Mouse (Mus musculus): Measurements from ENCODE around the gene Svbp. TPM values are rescaled to one million over a fixed set of nuclear protein-coding genes. Genes with fewer than 3 reads are reported as not detected.
A peak's percentile ranks its signal among the peaks of the same experiment; 100 is the strongest.

The Svbp gene
- total and polyA plus RNA-seq, 3 experiments = 15.7 to 23.5 (median 15.8) TPM

DNA sequence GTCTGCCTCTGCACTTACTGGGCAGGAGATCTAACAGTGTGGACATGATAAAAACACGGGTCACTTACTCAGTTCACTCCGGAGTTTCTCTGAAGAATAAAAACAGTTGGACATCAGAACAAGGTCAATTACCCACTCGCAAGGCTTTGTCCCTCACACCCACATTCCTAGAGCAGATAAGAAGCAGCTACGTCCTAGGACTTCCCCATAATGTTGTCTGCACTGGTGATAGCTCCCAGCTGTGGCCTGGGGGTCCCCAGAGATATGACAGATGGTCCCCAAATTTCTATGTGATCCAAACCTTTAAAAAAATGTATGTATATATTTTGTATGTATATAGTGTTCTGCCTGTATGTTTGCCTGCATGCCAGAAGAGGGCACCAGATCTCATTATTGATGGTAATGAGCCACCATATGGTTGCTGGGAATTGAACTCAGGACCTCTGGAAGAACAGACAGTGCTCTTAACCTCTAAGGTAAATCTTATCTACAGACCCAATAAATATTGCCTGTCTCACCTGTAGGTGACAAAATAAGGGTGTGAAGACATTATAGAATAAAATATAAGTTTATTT, 14.9 kb upstream of the Svbp start:
- Histone ChIP-seq H3K4me3 (replicated peaks in 1 of 3; ENCODE audit: low read depth in 2 of 3, low read length in 2 of 3, poor library complexity in 1 of 3) (no peak overlapping the region), H3K4me2 (ENCODE audit: insufficient read depth, low read depth, poor library complexity, severe bottlenecking) (no peak overlapping the region), H3K9ac (ENCODE audit: insufficient read depth, low read depth) (no peak overlapping the region), H3K4me1 (ENCODE audit: control insufficient read depth in 1 of 2, insufficient read depth in 2 of 2) (peaks cover 7 to 23% of the 10 kb centered on the region in 2 experiments), H3K36me3 (replicated peaks in 1 of 2; ENCODE audit: control insufficient read depth in 1 of 2, insufficient read depth in 1 of 2, low read length in 1 of 2) (no peaks in the 10 kb centered on the region), H3K9me3 (replicated peaks; ENCODE audit: low read length) (no peaks in the 10 kb centered on the region), H3K79me2 (replicated peaks; ENCODE audit: control insufficient read depth, extremely low read depth, insufficient read depth, poor library complexity, severe bottlenecking) (no peaks in the 10 kb centered on the region), H3K27ac (ENCODE audit: insufficient read depth, low read depth) (no peak overlapping the region), H3K27me3 (replicated peaks) (peaks cover 26% of the 10 kb centered on the region)
- in situ Hi-C loops (cut with MboI; ENCODE audit: low pct_ligation_motif_present, low pct_unique_long_range_greater_than_20kb, low sequenced_read_pairs) (no loop called here), dilution Hi-C loops (cut with MboI; ENCODE audit: extremely low pct_ligation_motif_present, extremely low pct_unique_long_range_greater_than_20kb, low sequenced_read_pairs) (no loop called here)
- DNase-seq (ENCODE audit: extremely low read depth) = no peak
- TF ChIP-seq CTCF (conservative IDR thresholded peaks at IDR 0.05 in 1 of 2, IDR thresholded peaks at IDR 0.05 in 1 of 2; ENCODE audit: low read depth in 2 of 2, low read length in 2 of 2) = peak in 1 of 2 experiments; percentile 44; a peak in 2 of 4 replicates
- TF ChIP-seq MXI1 (IDR thresholded peaks at IDR 0.05; ENCODE audit: low read depth, low read length) = no peak

DNA sequence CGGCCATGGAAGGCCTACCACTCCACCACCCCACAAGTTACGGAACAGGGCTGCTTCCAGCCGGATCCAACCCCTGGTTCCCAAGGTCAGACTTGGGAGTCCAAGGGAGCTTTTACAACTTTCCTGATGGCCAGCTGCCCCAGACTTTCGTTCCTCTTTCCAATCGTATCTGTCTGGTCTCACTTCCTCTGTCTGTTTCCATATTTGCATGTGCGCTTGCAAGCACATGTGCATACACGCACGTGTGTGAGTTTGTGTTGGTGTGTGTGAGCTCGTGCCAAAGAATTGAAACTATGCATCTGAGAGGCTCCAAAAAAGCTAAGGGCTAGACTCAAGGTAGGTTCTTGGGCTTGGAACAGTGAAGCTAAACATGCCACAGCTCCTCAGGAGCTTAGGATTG, 13.7 kb upstream of the Svbp start:
- no peak overlapping the region for H3K27ac ChIP-seq (ENCODE audit: insufficient read depth, low read depth)
- peaks cover 7 to 23% of the 10 kb centered on the region in 2 experiments for H3K4me1 ChIP-seq (ENCODE audit: control insufficient read depth in 1 of 2, insufficient read depth in 2 of 2)
- H3K36me3 ChIP-seq (replicated peaks in 1 of 2; ENCODE audit: control insufficient read depth in 1 of 2, insufficient read depth in 1 of 2, low read length in 1 of 2) = no peaks in the 10 kb centered on the region
- H3K27me3 ChIP-seq (replicated peaks) = peaks cover 32% of the 10 kb centered on the region
- in situ Hi-C loops (cut with MboI; ENCODE audit: low pct_ligation_motif_present, low pct_unique_long_range_greater_than_20kb, low sequenced_read_pairs) (no loop called here), dilution Hi-C loops (cut with MboI; ENCODE audit: extremely low pct_ligation_motif_present, extremely low pct_unique_long_range_greater_than_20kb, low sequenced_read_pairs) (no loop called here)
- no peak overlapping the region for H3K9ac ChIP-seq (ENCODE audit: insufficient read depth, low read depth)
- H3K4me3 ChIP-seq (replicated peaks in 1 of 3; ENCODE audit: low read depth in 2 of 3, low read length in 2 of 3, poor library complexity in 1 of 3) = no peak overlapping the region
- H3K4me2 ChIP-seq (ENCODE audit: insufficient read depth, low read depth, poor library complexity, severe bottlenecking) = 0 out of 2 replicates have a peak overlapping the region, but pooled peaks have one; percentile 3
- no peaks in the 10 kb centered on the region for H3K79me2 ChIP-seq (replicated peaks; ENCODE audit: control insufficient read depth, extremely low read depth, insufficient read depth, poor library complexity, severe bottlenecking)
- DNase-seq (ENCODE audit: extremely low read depth) = peak; percentile 63
- H3K9me3 ChIP-seq (replicated peaks; ENCODE audit: low read length) = no peaks in the 10 kb centered on the region
- no peak for TF ChIP-seq CHD1 (IDR thresholded peaks at IDR 0.05; ENCODE audit: low read depth, low read length)
- TF ChIP-seq USF1 (IDR thresholded peaks at IDR 0.05; ENCODE audit: low read depth, low read length) = no peak
- peak; percentile 65; the same call in 1 of the 2 replicates for TF ChIP-seq SIN3A (IDR thresholded peaks at IDR 0.05; ENCODE audit: low read length)
- TF ChIP-seq IRF4 (IDR thresholded peaks at IDR 0.05; ENCODE audit: low read depth, low read length) = peak; percentile 82
- peak; percentile 73 for TF ChIP-seq TCF12 (IDR thresholded peaks at IDR 0.05; ENCODE audit: low read depth, low read length)
- TF ChIP-seq TBP (conservative IDR thresholded peaks at IDR 0.05; ENCODE audit: low read depth, low read length) = no peak
- TF ChIP-seq ZC3H11A (IDR thresholded peaks at IDR 0.05; ENCODE audit: low read depth, low read length) = no peak
- TF ChIP-seq E2F4 (IDR thresholded peaks at IDR 0.05; ENCODE audit: insufficient replicate concordance, low read depth, low read length) = no peak
- no peak for TF ChIP-seq RAD21 (IDR thresholded peaks at IDR 0.05; ENCODE audit: low read depth, low read length)
- no peak for TF ChIP-seq GABPA (IDR thresholded peaks at IDR 0.05; ENCODE audit: insufficient replicate concordance, low read depth, low read length)
- peak; percentile 87 for TF ChIP-seq EP300 (IDR thresholded peaks at IDR 0.05; ENCODE audit: low read length)
- no peak for TF ChIP-seq ZNF384 (IDR thresholded peaks at IDR 0.05; ENCODE audit: low read depth, low read length)
- TF ChIP-seq CTCF (conservative IDR thresholded peaks at IDR 0.05 in 1 of 2, IDR thresholded peaks at IDR 0.05 in 1 of 2; ENCODE audit: low read depth in 2 of 2, low read length in 2 of 2) = no peak
- no peak for TF ChIP-seq UBTF (IDR thresholded peaks at IDR 0.05; ENCODE audit: low read depth, low read length)
- TF ChIP-seq JUND (conservative IDR thresholded peaks at IDR 0.05; ENCODE audit: low read depth, low read length) = no peak
- no peak for TF ChIP-seq SMC3 (IDR thresholded peaks at IDR 0.05; ENCODE audit: low read depth, low read length)
- no peak for TF ChIP-seq USF2 (conservative IDR thresholded peaks at IDR 0.05; ENCODE audit: low read depth, low read length)
- 0 out of 2 replicates have a peak, but pooled peaks have one; percentile 14 for TF ChIP-seq MAZ (IDR thresholded peaks at IDR 0.05; ENCODE audit: low read depth, low read length)
- TF ChIP-seq KAT2A (IDR thresholded peaks at IDR 0.05; ENCODE audit: insufficient replicate concordance, low read length) = no peak
- no peak for TF ChIP-seq JUN (IDR thresholded peaks at IDR 0.05; ENCODE audit: insufficient read depth, low read depth, low read length)
- TF ChIP-seq MAX (IDR thresholded peaks at IDR 0.05; ENCODE audit: low read length) = peak; percentile 98
- TF ChIP-seq ZKSCAN1 (IDR thresholded peaks at IDR 0.05; ENCODE audit: borderline replicate concordance, low read depth, low read length) = no peak
- TF ChIP-seq MXI1 (IDR thresholded peaks at IDR 0.05; ENCODE audit: low read depth, low read length) = peak; percentile 79
- TF ChIP-seq BHLHE40 (IDR thresholded peaks at IDR 0.05; ENCODE audit: low read depth, low read length) = peak; percentile 100
- TF ChIP-seq MEF2A (IDR thresholded peaks at IDR 0.05; ENCODE audit: borderline replicate concordance, low read depth, low read length) = peak; percentile 48; the same call in 1 of the 2 replicates
- 0 out of 2 replicates have a peak, but pooled peaks have one; percentile 11 for TF ChIP-seq NRF1 (IDR thresholded peaks at IDR 0.05; ENCODE audit: low read depth, low read length)
- TF ChIP-seq POLR2AphosphoS2 (IDR thresholded peaks at IDR 0.05; ENCODE audit: low read depth, low read length) = no peak
- TF ChIP-seq CHD2 (IDR thresholded peaks at IDR 0.05; ENCODE audit: low read length) = peak; percentile 54; the same call in 1 of the 2 replicates
- TF ChIP-seq ELF1 (IDR thresholded peaks at IDR 0.05; ENCODE audit: low read depth, low read length) = no peak
- no peak for TF ChIP-seq POLR2A (IDR thresholded peaks at IDR 0.05; ENCODE audit: low read depth, low read length)
- no peak for TF ChIP-seq PAX5 (IDR thresholded peaks at IDR 0.05; ENCODE audit: low read length)
- peak; percentile 83; the same call in 1 of the 2 replicates for TF ChIP-seq RCOR1 (conservative IDR thresholded peaks at IDR 0.05; ENCODE audit: low read depth, low read length)

Data from CH12.LX (cell line).